Mouse (Mus musculus): ENCODE data around the gene Ambra1. TPM values are rescaled to one million over a fixed set of nuclear protein-coding genes. Genes with fewer than 3 reads are reported as not detected.
"Not testable (repeated sequence)": the region's sequence is repeated elsewhere in the genome, so short reads cannot be mapped to it uniquely, and the experiment has no call there.

The Ambra1 gene
- polyA plus RNA-seq, 1 experiment from 2014 or later: 22.1 TPM

DNA sequence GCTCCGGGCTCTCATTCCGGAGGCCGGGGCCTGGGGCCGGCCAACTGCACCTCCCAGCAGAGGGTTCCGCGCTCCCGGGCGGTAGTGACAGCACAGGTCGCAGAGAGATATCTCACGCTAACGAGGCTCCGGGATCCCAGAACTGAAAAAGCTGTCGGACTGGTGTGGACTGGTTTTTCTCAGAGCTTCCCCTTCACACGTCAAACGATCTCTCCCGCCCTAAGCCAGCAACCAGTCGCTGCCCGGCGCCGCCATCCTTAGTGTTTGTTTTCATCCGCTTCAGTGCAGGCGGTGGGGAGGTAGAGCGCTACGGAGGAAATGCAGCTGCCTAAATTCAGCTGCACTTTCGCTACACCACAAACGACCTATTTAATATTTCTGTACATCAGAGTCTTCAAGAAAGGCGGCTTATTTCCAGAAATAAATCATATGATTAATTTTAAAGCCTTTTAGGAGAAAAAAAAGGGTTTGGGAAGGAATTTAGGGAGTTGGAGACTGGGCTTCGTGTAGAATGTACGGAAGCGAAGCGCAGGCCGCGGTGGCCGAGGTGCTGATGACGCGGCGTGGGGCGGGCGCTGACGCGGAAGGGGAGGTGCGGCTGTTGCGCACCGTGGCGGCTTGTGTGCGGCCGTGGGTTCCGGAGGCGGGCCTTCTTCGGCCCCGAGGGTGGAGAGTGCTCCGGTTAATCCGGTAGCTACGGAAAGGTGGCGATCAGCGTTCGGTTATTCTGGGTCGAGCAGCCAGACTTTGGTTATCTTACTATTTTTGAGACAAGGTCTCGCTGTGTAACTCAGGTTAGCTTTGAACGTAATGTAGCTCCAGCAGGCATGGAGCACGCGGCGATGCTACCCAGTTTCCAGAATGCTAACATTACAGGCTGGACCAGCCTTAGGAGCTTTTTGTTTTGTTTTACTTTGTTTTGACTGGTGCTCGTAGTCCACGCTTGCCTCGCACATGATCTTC lies 19.4 kb upstream of the Ambra1 start, which contains the start of the genes Atg13 and Harbi1:
Atg13 (minus strand) TSS at position 305 of the 963 bp plus-strand sequence.
Harbi1 (plus strand) TSS at position 581 of the 963 bp plus-strand sequence.
- peak within 1 kb of the TSS; percentile 71 for H3K27ac ChIP-seq
- H3K9ac ChIP-seq: peak within 1 kb of the TSS; percentile 66
- H3K9me3 ChIP-seq: no peaks in the 10 kb centered on the region
- peak; percentile 99 for ATAC-seq (ENCODE audit: low FRiP score)
- peaks cover 16% of the 10 kb centered on the region for H3K4me1 ChIP-seq
- H3K27me3 ChIP-seq: no peaks in the 10 kb centered on the region
- peak within 1 kb of the TSS; percentile 68 for H3K4me2 ChIP-seq
- WGBS: under 1% methylated on average over 66 of the region's 66 CpGs
- H3K36me3 ChIP-seq (replicated peaks): no peaks in the 10 kb centered on the region
- H3K4me3 ChIP-seq (replicated peaks): peak within 1 kb of the TSS; percentile 82

DNA sequence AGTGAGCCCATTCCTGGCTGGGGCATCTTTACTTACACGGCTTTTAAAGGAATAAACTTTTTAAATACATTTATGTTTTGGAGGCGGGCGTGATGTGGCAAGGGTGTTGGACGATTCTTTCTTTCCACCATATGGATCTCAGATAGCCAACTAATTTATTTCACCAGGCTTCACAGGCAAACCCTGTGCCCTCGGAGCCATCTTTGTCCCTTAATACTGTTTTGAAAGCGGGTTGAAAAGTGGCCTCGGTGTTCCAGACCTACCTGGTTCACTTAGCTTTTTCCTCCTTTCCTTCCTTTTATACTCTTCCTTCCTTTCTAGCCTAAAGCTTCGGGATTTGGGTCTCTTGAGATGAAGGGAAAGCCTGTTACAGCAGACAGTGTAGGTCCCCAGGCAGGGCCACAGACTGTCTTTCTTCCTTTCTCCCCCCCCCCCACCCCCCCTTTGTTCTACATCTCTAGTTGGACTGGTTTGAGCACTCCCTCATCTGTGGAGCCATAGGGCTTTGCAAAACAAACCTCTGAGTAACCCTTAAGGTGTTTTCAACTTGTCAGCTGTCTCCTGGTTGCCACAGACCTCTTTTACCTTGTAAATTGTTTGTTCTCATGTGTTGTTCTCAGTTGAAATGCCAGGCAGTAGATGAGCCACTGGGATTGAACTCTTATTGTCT lies 18.5 kb upstream of the Ambra1 start:
- peaks cover 16% of the 10 kb centered on the region for H3K4me1 ChIP-seq
- peak overlapping the region; percentile 71 for H3K27ac ChIP-seq
- H3K9me3 ChIP-seq: no peaks in the 10 kb centered on the region
- H3K9ac ChIP-seq: peak overlapping the region; percentile 66
- peaks cover 3% of the 10 kb centered on the region; the same call in 1 of the 2 replicates for H3K36me3 ChIP-seq (replicated peaks)
- H3K4me2 ChIP-seq: peak overlapping the region; percentile 68
- H3K4me3 ChIP-seq (replicated peaks): peak overlapping the region; percentile 82
- no peak for ATAC-seq (ENCODE audit: low FRiP score)
- 5% methylated on average over 8 of the region's 8 CpGs for WGBS
- H3K27me3 ChIP-seq: no peaks in the 10 kb centered on the region

DNA sequence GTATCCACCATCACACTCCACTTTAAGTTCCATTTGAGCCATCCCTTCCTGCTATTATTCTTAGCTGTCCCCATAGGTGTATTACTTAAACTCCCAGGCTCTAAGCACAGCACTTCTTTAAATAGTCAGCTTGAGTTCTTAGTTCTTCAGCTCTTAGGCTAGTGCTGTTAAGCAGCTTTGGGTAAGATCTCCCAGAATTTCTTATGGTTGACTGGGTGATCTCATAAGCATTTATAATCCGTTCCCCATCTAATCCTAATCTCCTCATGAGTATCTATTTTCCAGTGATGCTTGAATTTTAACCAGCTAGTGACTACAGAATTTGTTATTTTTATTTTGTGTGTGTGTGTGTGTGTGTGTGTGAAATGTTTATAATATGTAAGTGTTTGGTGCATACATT lies 15.0 kb upstream of the Ambra1 start:
- Histone ChIP-seq H3K4me2 (no peak overlapping the region), H3K27me3 (no peaks in the 10 kb centered on the region), H3K9ac (no peak overlapping the region), H3K9me3 (no peaks in the 10 kb centered on the region), H3K27ac (no peak overlapping the region), H3K36me3 (replicated peaks) (peaks cover 10% of the 10 kb centered on the region; the same call in 1 of the 2 replicates), H3K4me3 (replicated peaks) (no peak overlapping the region), H3K4me1 (peaks cover 9% of the 10 kb centered on the region)
- WGBS: 87% methylated on average over 1 of the region's 1 CpGs
- ATAC-seq (ENCODE audit: low FRiP score): no peak

DNA sequence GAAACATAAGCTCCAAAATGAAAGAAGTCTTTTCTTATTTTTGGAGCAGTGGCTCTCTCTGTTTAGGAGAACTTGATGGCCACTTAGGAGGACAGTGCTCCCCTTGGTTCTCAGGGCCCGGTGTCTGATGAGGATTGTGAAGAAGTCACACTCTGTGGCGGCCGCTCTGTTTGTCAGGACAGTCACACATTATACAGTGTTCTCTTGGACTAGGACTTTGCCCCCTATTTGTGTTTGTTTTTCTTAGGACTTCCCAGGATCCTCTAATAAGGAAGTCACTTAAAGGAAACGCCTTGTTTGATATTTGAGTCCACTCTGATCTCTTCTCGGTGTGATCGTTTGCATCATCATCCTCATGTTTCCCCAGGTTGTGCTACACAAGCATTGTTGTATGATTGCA lies 11.7 kb upstream of the Ambra1 start:
- WGBS: 96% methylated on average over 6 of the region's 6 CpGs
- H3K4me2 ChIP-seq: no peak overlapping the region

DNA sequence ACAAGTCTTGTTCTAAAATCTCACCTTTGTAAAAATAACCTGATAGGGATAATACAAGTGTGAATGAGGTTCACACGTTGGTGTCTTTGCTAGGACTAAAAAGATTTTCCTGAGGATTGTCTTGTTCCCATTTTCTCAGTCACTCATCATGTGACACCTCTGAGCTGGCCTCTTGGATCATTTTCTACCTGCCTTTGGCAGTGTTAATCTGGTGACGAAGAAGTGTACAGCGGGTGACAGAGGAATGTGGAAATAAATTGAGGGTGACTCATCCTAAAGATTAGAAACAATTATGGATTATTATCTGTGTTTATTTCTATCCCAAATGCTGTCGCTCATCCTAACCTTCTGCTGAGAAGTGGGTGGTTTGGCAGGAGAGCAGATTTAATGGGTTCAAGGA lies 6.6 kb upstream of the Ambra1 start:
- H3K4me2 ChIP-seq: no peak overlapping the region
- ATAC-seq (ENCODE audit: low FRiP score): no peak
- no peaks in the 10 kb centered on the region for H3K27me3 ChIP-seq
- H3K4me3 ChIP-seq (replicated peaks): no peak overlapping the region
- H3K27ac ChIP-seq: no peak overlapping the region
- no peak overlapping the region for H3K9ac ChIP-seq
- no peaks in the 10 kb centered on the region for H3K9me3 ChIP-seq
- H3K36me3 ChIP-seq (replicated peaks): peaks cover 11% of the 10 kb centered on the region
- no peaks in the 10 kb centered on the region for H3K4me1 ChIP-seq
- 82% methylated on average over 4 of the region's 4 CpGs for WGBS

More for the DNA sequence above, 11.7 kb upstream of the Ambra1 start:
- H3K9ac ChIP-seq: no peak overlapping the region
- no peaks in the 10 kb centered on the region for H3K4me1 ChIP-seq
- no peaks in the 10 kb centered on the region for H3K9me3 ChIP-seq
- H3K4me3 ChIP-seq (replicated peaks): no peak overlapping the region
- no peaks in the 10 kb centered on the region for H3K27me3 ChIP-seq
- ATAC-seq (ENCODE audit: low FRiP score): no peak
- H3K36me3 ChIP-seq (replicated peaks): peaks cover 21% of the 10 kb centered on the region
- H3K27ac ChIP-seq: no peak overlapping the region

DNA sequence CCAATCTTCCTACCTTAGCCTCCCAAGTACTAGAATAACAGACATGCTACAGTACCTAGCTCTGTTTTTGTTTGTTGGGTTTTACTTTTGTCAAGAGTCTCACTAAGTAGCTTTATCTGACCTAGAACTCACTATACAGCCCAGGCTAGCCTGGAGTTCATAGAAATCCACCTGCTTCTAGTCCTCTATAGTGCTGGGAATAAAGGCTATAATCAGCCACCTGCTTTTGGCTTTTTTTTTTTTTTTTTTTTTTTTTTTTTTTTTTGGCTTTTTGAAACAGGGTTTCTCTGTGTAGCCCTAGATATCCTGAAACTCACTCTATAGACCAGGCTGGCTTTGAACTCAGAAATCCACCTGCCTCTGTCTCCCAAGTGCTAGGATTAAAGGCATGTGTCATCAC lies 6.0 kb upstream of the Ambra1 start:
- H3K27ac ChIP-seq: no peak overlapping the region
- no peaks in the 10 kb centered on the region for H3K9me3 ChIP-seq
- no peak overlapping the region for H3K4me2 ChIP-seq
- H3K9ac ChIP-seq: no peak overlapping the region
- no peaks in the 10 kb centered on the region for H3K4me1 ChIP-seq
- H3K27me3 ChIP-seq: no peaks in the 10 kb centered on the region
- ATAC-seq (ENCODE audit: low FRiP score): no peak
- peaks cover 11% of the 10 kb centered on the region for H3K36me3 ChIP-seq (replicated peaks)
- no peak overlapping the region for H3K4me3 ChIP-seq (replicated peaks)

DNA sequence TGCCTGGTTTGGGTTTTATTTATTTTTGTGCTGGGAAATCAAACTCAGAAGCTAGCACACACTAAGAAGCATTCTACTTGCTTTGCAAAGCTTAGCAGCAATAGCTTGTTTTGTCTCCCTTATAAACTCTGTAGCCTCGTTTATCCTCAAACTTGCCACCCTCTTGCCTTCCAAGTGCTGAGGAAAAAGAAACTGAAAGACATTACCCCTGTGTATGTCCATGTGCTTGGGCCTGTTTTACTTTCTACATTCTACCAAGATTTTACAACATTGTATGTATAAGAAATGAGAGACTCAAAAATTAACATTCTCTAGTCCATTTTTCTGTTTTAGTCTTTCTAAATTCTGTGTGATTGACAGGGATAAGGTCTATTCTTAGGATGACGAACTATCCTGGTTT lies 5.2 kb upstream of the Ambra1 start:
- 71% methylated on average over 2 of the region's 2 CpGs for WGBS
- no peaks in the 10 kb centered on the region for H3K27me3 ChIP-seq
- no peak for ATAC-seq (ENCODE audit: low FRiP score)
- H3K27ac ChIP-seq: no peak overlapping the region
- no peak overlapping the region for H3K4me3 ChIP-seq (replicated peaks)
- H3K9me3 ChIP-seq: no peaks in the 10 kb centered on the region
- no peaks in the 10 kb centered on the region for H3K4me1 ChIP-seq
- H3K9ac ChIP-seq: no peak overlapping the region
- no peak overlapping the region for H3K4me2 ChIP-seq
- peaks cover 11% of the 10 kb centered on the region for H3K36me3 ChIP-seq (replicated peaks)

DNA sequence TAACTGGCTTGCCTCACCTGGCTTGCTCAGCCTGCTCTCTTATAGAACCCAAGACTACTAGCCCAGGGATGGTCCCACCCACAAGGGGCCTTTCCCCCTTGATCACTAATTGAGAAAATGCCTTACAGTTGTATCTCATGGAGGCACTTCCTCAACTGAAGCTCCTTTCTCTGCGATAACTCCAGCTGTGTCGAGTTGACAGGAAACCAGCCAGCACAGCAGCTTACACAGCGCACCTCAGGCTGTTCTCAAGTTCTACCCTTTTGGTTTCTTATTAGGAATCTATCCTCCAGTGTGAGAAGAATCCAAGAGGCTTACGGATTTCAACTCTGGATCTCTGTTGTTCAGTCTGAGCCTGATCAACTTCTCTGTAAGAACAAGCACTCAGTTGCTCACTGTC lies 4.5 kb upstream of the Ambra1 start:
- H3K9me3 ChIP-seq; H3K4me1 ChIP-seq; H3K27me3 ChIP-seq; H3K27ac ChIP-seq; H3K4me3 ChIP-seq (replicated peaks); H3K9ac ChIP-seq; H3K36me3 ChIP-seq (replicated peaks); H3K4me2 ChIP-seq; ATAC-seq (ENCODE audit: low FRiP score): not testable (repeated sequence)
- 57% methylated on average over 4 of the region's 4 CpGs for WGBS

DNA sequence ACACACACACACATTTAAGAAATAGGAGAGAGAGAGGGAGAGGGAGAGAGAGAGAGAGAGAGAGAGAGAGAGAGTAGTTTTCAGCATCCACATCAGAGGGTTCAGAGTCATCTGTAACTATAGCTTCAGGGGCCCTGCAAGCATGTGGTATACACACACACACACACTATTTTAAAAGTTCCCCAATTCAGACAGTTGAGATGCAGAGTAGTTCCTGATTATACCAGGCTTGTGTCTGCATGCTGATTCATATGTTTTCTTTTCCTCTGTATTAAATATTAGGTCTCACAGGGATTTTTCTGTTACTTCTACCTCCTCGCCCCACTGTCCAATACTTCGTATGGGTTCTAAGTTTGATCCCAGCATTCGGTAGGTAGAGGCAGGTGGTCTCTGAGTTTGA lies 2.9 kb upstream of the Ambra1 start:
- no peak for ATAC-seq (ENCODE audit: low FRiP score)
- Histone ChIP-seq H3K4me2 (no peak overlapping the region), H3K9me3 (no peaks in the 10 kb centered on the region), H3K27me3 (no peaks in the 10 kb centered on the region), H3K4me3 (replicated peaks) (no peak overlapping the region), H3K27ac (no peak overlapping the region), H3K4me1 (peaks cover 3% of the 10 kb centered on the region; the same call in 1 of the 2 replicates), H3K9ac (no peak overlapping the region), H3K36me3 (replicated peaks) (no peaks in the 10 kb centered on the region)
- WGBS: 85% methylated on average over 3 of the region's 3 CpGs

DNA sequence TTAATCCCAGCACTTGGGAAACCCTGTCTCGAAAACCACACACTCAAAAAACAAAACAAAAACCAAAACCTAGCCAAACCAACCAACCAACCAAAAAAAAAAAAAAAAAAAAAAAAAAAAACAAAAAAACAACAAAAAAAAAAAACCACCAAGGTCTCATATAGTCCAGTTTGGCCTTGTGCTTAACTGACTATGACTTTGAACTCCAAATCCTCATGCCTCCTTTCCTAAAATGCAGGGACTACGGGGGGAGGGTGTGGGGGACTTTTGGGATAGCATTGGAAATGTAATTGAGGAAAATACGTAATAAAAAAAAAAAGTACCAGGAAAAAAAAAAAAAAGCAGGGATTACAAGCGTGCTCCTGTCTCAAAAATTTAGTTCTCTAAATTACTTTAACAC lies 363 bp upstream of the Ambra1 start:
- H3K4me2 ChIP-seq: peak overlapping the region; percentile 62
- ATAC-seq (ENCODE audit: low FRiP score): peak; percentile 12; the same call in 1 of the 2 replicates
- no peaks in the 10 kb centered on the region for H3K9me3 ChIP-seq
- H3K27me3 ChIP-seq: no peaks in the 10 kb centered on the region
- H3K4me1 ChIP-seq: peaks cover 3% of the 10 kb centered on the region; the same call in 1 of the 2 replicates
- WGBS: 16% methylated on average over 4 of the region's 4 CpGs
- H3K4me3 ChIP-seq (replicated peaks): peak overlapping the region; percentile 98
- H3K36me3 ChIP-seq (replicated peaks): no peaks in the 10 kb centered on the region
- H3K9ac ChIP-seq: peak overlapping the region; percentile 97; the same call in 1 of the 2 replicates
- H3K27ac ChIP-seq: no peak overlapping the region

DNA sequence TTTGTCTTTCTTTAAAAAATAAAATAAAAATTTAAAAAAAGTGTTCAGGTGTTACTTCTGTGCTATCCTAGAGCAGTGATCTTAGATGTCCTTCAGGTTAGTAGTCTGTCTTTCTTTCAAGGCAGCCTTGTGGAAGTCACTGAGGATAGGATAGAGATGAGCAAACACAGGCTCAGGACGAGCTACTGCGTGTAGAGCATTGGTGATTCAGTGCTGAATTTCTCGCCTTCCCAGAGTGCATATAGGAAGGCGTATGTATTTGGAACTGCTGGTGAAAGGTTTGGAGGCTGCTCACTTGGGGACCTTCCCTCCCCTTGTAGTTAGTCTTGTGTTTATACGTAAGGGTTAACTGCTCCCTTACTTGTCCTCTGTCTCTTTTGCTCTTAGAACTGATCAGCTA lies 5.3 kb downstream of the Ambra1 start:
- 93% methylated on average over 5 of the region's 5 CpGs for WGBS
- H3K9ac ChIP-seq: no peak overlapping the region
- H3K4me3 ChIP-seq (replicated peaks): no peak overlapping the region
- H3K4me1 ChIP-seq: peaks cover 3% of the 10 kb centered on the region; the same call in 1 of the 2 replicates
- H3K4me2 ChIP-seq: no peak overlapping the region
- no peak overlapping the region for H3K27ac ChIP-seq
- no peaks in the 10 kb centered on the region for H3K36me3 ChIP-seq (replicated peaks)
- no peak for ATAC-seq (ENCODE audit: low FRiP score)
- H3K9me3 ChIP-seq: no peaks in the 10 kb centered on the region
- H3K27me3 ChIP-seq: no peaks in the 10 kb centered on the region

DNA sequence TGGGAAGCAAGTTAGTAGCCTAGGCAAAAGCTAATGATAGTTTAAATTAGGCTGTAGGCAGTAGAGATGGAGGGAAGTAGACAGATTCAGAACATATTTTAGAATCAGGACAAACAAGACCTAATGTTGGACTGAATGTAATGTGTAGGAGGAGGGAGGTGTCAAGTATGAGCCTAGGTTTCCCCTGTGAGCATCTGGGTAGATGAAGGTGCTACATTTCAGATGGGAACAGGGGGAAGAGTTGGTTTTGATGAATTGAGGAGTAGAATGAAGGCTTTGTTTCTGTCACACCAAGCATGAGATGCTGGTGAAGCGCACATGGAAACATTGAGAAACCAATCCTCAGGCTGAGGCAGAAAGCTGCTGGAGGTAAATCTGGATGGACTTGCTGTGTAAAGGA lies 9.7 kb downstream of the Ambra1 start:
- H3K36me3 ChIP-seq (replicated peaks): no peaks in the 10 kb centered on the region
- ATAC-seq (ENCODE audit: low FRiP score): no peak

More for the DNA sequence above, 9.7 kb downstream of the Ambra1 start:
- no peak overlapping the region for H3K4me2 ChIP-seq
- 88% methylated on average over 1 of the region's 1 CpGs for WGBS
- H3K27me3 ChIP-seq: no peaks in the 10 kb centered on the region
- H3K27ac ChIP-seq: no peak overlapping the region
- H3K4me1 ChIP-seq: no peaks in the 10 kb centered on the region
- no peak overlapping the region for H3K4me3 ChIP-seq (replicated peaks)
- no peaks in the 10 kb centered on the region for H3K9me3 ChIP-seq
- no peak overlapping the region for H3K9ac ChIP-seq

Data from forebrain, embryonic 12.5 days (tissue).